Mouse (Mus musculus) urinary bladder, postnatal 10 days (tissue): Measurements from ENCODE around the gene Vmn1r72.
"Not testable (repeated sequence)": the region's sequence is repeated elsewhere in the genome, so short reads cannot be mapped to it uniquely, and the experiment has no call there.

Experiments
- DNase-seq: peaks from one replicate; pipeline ENCODE4 v3.0.0; 2022; ENCODE audit warnings: low spot score

The Vmn1r72 gene

DNA sequence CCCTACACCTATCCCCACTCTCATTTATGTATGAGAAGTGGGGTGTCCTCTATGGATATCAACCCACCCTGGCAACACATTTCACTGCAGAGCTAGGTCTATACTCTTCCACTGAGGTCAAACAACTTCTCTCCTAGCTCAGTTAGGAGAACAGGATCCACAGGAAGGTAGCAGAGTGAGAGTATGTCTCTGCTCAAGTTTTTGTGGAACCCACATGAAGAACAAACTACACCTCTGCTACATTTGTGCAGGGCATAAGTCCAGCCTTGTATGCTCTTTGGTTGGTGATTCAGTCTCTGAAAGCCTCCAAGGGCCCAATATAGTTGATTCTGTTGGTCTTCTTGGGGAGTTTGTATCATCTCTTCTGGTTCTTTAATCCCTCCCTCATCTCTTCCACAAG is at the start of gene Vmn1r72:
TSS of gene Vmn1r72 (minus strand) at position 101 of the 400 bp plus-strand sequence.
- DNase-seq = not testable (repeated sequence)

DNA sequence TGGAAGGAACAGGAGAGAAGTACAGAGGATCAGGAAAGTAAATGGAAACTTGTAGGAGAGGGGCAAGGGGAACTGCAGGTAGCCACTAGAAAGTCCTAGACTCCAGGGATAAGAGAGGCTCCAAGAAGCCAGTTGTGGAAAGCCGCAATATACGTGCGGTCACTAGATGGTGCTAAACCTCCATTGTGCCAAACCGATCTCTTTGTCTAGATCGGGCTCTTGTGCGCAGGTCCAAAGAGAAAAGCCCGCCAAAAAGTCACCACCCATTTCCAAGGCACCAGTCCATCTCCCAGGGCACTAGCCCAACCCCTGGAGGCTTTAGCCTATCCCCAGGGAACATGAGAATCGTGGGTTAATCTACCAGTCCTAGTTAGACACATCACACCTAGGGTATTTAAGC is 62.9 kb downstream of the Vmn1r72 start:
- not testable (repeated sequence) for DNase-seq
